Mouse (Mus musculus) T-helper 17 cell (primary cell): Measurements from ENCODE around the gene Crp.

Source experiments
- in situ Hi-C, 2 experiments: fragments of 300-600 bp; cut with MboI, MseI; formaldehyde crosslinking; loops; 1 replicate in 1 of 2; 2 replicates in 1 of 2; pipeline ENCODE4 v1.15.1; 2025; ENCODE audit warnings: high pct_unique_total_duplicates in 2 of 2

Crp gene

DNA sequence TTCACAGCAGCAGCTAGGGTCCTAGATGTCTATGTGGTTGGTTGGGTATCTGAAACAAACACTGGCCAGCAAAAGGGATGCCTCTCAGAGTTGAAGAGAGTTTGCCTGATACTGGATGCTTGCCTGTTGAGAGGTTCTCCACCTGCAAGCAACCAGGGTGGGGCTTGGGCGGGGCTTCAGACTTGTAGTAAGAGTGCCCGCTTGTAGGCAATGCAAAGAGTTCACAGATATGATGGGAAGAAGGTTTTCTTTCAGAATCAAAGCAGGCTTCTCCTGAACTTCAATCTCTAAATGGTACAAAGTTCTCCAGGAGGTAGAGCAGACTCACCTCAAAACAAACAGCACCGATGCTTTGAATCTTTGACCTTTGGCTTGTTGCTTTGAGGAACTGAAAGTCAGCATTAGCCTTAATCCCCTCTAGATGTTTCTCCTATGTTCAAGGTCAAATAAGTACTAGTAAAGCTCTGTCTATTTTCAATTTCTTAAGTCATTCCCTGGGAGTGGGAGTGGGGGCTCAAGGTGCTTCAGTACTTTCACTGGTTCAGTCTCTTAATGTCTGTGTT is 12.0 kb downstream of the Crp start:
- in situ Hi-C loops: no loop called here

DNA sequence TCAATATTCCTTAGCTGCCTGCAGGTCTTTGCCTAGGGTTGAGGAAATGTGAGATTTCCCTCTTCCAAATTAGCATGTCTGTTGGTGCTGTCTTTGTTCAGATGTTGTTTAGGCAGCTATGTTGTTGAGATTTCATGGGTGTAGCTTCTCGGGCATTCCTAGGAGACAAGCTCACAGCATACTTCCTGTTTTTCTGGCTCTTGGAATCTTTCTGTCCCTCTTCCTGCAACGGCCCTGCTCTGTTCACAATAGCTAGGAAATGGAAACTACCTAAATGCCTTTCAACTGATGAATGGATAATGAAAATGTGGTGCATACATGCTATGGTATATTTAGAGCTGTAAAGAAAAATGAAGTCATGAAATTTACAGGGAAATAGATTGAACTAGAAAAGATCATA is 13.5 kb downstream of the Crp start:
- in situ Hi-C loops: no loop called here

- in situ Hi-C loops: no loop called here
Observed at GRCm38 (mm10) chr1:172711962-172712361, 14.1 kb downstream of the Crp start.

- in situ Hi-C loops: no loop called here
Observed at GRCm38 (mm10) chr1:172751241-172751640, 53.4 kb downstream of the Crp start.

- in situ Hi-C loops: no loop called here
Observed at GRCm38 (mm10) chr1:172755151-172755550, 57.3 kb downstream of the Crp start.

GRCm38 (mm10) chr1:172759525-172759924 is 61.7 kb downstream of the Crp start:
- in situ Hi-C loops: no loop called here

DNA sequence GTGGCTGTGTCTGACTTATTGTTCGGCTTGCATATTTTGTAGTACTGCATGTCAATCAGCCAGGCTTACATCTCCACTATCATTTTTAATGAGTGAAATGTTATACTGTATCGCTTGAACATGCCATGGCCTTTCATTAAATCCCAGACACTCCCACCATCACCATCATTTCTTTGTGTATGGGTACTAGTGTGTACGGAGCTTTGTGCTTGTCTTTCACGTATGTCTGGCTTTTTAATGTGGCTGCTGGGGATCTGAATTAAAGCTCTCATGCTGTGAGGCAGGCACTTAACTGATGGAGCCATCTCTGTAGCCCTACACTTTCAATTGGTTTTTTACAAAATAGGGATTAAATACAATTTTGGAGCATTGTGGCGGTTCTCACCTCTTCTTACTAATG is 81.3 kb downstream of the Crp start:
- in situ Hi-C loops: no loop called here

- in situ Hi-C loops: no loop called here
Observed at GRCm38 (mm10) chr1:172785322-172785721, 87.5 kb downstream of the Crp start.

DNA sequence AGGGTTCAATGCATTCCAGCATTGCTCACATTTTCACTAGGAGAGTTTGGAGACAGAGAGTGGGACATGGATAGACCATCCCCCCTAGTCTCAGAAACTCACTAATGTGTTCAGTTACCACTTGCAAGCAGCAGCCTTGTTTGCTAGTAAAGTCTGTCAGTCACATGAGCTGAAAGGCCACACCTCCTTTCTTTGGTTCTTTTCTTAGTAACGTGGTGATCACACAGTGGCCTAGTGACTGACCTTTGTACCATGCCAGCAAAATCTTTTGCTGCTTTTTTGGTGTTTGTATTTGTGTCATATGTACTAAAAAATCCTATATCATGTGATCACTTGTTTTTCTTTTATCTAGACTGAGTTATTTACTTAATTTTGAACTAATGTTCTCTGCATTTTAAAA is 88.0 kb downstream of the Crp start:
- in situ Hi-C loops: no loop called here

DNA sequence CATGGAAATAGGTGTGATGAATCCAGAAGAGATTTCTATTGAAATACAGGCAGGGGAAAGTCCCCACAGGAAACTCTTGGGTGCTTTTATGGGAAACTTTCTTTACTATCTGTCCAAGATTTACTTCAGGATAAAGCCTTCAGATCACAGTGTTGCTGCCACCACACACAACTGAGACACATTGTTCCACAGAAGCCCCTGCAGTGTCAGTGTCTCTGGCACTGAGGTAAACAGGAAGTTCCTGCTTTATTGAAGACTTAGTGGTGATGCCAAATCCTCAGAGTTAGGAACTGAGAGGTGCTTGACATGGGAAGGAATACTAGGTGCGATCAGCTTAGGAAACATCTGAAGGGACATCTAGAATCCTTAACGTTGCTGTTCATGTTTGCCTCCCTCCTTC is 131.1 kb downstream of the Crp start:
- in situ Hi-C loops: no loop called here

GRCm38 (mm10) chr1:172847044-172847761 is 149.3 kb downstream of the Crp start:
- in situ Hi-C loops: no loop called here

- in situ Hi-C loops: no loop called here
Observed at GRCm38 (mm10) chr1:172848171-172848570, 150.3 kb downstream of the Crp start.

DNA sequence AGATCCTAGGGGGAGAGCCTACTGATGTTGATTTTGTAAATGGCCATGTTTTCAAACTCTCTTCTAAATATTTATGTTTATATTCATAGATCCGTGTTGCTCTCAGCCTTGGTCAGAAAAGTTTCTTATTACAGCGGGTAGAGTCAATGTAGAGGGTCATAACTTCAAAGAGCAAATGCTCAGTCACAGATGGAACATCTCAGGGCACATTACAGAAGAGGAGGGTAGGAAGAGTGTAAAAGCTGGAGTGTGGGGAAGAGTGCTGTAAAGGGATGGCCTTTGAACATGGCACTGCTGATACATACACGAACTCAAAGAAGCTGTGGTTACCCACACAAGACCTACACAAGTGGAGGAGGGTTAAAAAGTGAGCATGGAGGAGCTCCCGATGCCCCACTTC is 177.4 kb downstream of the Crp start:
- in situ Hi-C loops: no loop called here

GRCm38 (mm10) chr1:172876675-172877074 is 178.8 kb downstream of the Crp start:
- in situ Hi-C loops: no loop called here
